Comparison of ENCODE assay signal across 25 mouse cellular contexts in genomic region chr12:8827014-8827715, GRCm38 (mm10). TPM values are rescaled to one million over a fixed set of nuclear protein-coding genes. Genes with fewer than 3 reads are reported as not detected.
DNase-seq lines count a peak whose midpoint lies in the region; ATAC-seq and TF ChIP-seq lines count a peak whose summit lies in the region.
"Had no signal": no experiment of that assay in that cellular context is flagged by ENCODE, and none has a peak within 500 bp of the region (broad histone marks: within the 10 kb centered on the region; RNA-seq: fewer than 3 reads in every experiment).

No protein-coding gene starts in this region.

- no peaks in the 10 kb centered on the region for H3K27me3 ChIP-seq in forebrain, embryonic 11.5 days (ENCODE audit: control insufficient read depth, insufficient read depth, low read length)
- H3K27me3 ChIP-seq in forebrain, embryonic 10.5 days (ENCODE audit: poor library complexity, severe bottlenecking), result no peaks in the 10 kb centered on the region
- no peaks in the 10 kb centered on the region for H3K27me3 ChIP-seq in C2C12 (ENCODE audit: control insufficient read depth, insufficient read depth, insufficient read length)
- H3K27me3 ChIP-seq in kidney, adult 2 months (replicated peaks; ENCODE audit: control insufficient read depth, insufficient read depth, low read length), result no peaks in the 10 kb centered on the region
- H3K27me3 ChIP-seq: embryonic facial prominence, embryonic 12.5 days; forebrain, embryonic 15.5 days; Patski had no signal

- H3K4me1 ChIP-seq in forebrain, embryonic 11.5 days (replicated peaks; ENCODE audit: control insufficient read depth, insufficient read depth, low read length), result no peaks in the 10 kb centered on the region
- H3K4me1 ChIP-seq in forebrain, embryonic 10.5 days, result no peaks in the 10 kb centered on the region
- H3K4me1 ChIP-seq in kidney, adult 2 months (ENCODE audit: control insufficient read depth, insufficient read depth, low read length), result no peaks in the 10 kb centered on the region
- H3K4me1 ChIP-seq: embryonic facial prominence, embryonic 12.5 days; forebrain, embryonic 15.5 days; heart, embryonic 10.5 days; hindbrain, embryonic 10.5 days had no signal

- no peaks in the 10 kb centered on the region for H3K79me3 ChIP-seq in C2C12 (ENCODE audit: low read depth)

- no peak for TF ChIP-seq CTCF in C2C12 (IDR thresholded peaks at IDR 0.05; ENCODE audit: control insufficient read depth, insufficient read depth, insufficient read length)
- TF ChIP-seq CTCF in kidney, adult 2 months (conservative IDR thresholded peaks at IDR 0.05; ENCODE audit: insufficient read depth, insufficient read length, low read depth, low read length), result no peak

- no peak overlapping the region for H3K27ac ChIP-seq in forebrain, embryonic 11.5 days (ENCODE audit: low read depth, low read length)
- no peak overlapping the region for H3K27ac ChIP-seq in forebrain, embryonic 10.5 days
- no peak overlapping the region for H3K27ac ChIP-seq in kidney, adult 2 months (ENCODE audit: insufficient read depth, low read depth, low read length)
- H3K27ac ChIP-seq: embryonic facial prominence, embryonic 12.5 days; forebrain, embryonic 15.5 days; heart, embryonic 10.5 days; hindbrain, embryonic 10.5 days; hindbrain, embryonic 14.5 days had no signal

- TF ChIP-seq POLR2A in kidney, adult 2 months (IDR thresholded peaks at IDR 0.05; ENCODE audit: low read depth, low read length), result no peak

- intact Hi-C loops in heart, postnatal 36 days (cut with DNase I), result no loop called here

- WGBS in forebrain, embryonic 11.5 days, result 91% methylated on average over 9 of the region's 9 CpGs
- 88% methylated on average over 9 of the region's 9 CpGs for WGBS in forebrain, embryonic 10.5 days
- 91% methylated on average over 9 of the region's 9 CpGs for WGBS in kidney, adult 2 months

- no peaks in the 10 kb centered on the region for H3K36me3 ChIP-seq in forebrain, embryonic 11.5 days (ENCODE audit: control insufficient read depth, insufficient read depth, low read length)
- H3K36me3 ChIP-seq in forebrain, embryonic 10.5 days (replicated peaks), result no peaks in the 10 kb centered on the region
- no peaks in the 10 kb centered on the region for H3K36me3 ChIP-seq in C2C12 (ENCODE audit: control insufficient read depth, insufficient read depth)
- no peaks in the 10 kb centered on the region for H3K36me3 ChIP-seq in kidney, adult 2 months (ENCODE audit: control insufficient read depth, insufficient read depth, low read length)
- H3K36me3 ChIP-seq: embryonic facial prominence, embryonic 12.5 days; forebrain, embryonic 15.5 days; heart, embryonic 10.5 days; hindbrain, embryonic 10.5 days had no signal

- DNase-seq in forebrain, embryonic 11.5 days (ENCODE audit: low spot score), result peak; percentile 10
- DNase-seq in forebrain, embryonic 10.5 days (ENCODE audit: extremely low spot score, low spot score), result no peak
- DNase-seq in adrenal gland, postnatal 14 days, result peak; percentile 44
- no peak for DNase-seq in cerebellum, postnatal 36 days
- no peak for DNase-seq in heart, postnatal 36 days
- DNase-seq in kidney, adult 2 months, result no peak
- DNase-seq: B cell, adult 2 months; cerebellum, adult 2 months; cerebellum, postnatal 10 days; embryo, embryonic 11 days; gastrocnemius, postnatal 36 days; heart, adult 11 months; heart, postnatal 14 days; kidney, adult 8-10 months; kidney, postnatal 10 days had no signal

- ATAC-seq in forebrain, embryonic 11.5 days (replicated peaks; ENCODE audit: low FRiP score), result no peak
- ATAC-seq in erythroid progenitor cell, adult 5-6 weeks (replicated peaks; ENCODE audit: low FRiP score, poor library complexity, severe bottlenecking), result 0 out of 2 replicates have a peak, but pooled peaks have one; percentile 16
- ATAC-seq: activated CD4-positive, CD25-positive, alpha-beta regulatory T cell, adult 4 months; forebrain, embryonic 15.5 days; intestine, embryonic 16.5 days; Patski had no signal

- H3K9ac ChIP-seq in forebrain, embryonic 11.5 days (ENCODE audit: low read length), result no peak overlapping the region
- H3K9ac ChIP-seq: embryonic facial prominence, embryonic 12.5 days; forebrain, embryonic 15.5 days; hindbrain, embryonic 14.5 days had no signal

- no peak overlapping the region for H3ac ChIP-seq in C2C12 (ENCODE audit: control insufficient read depth, insufficient read length, low read depth)

- H3K4me2 ChIP-seq in forebrain, embryonic 11.5 days (ENCODE audit: low read depth, low read length, severe bottlenecking), result no peak overlapping the region
- H3K4me2 ChIP-seq: embryonic facial prominence, embryonic 12.5 days; forebrain, embryonic 15.5 days; hindbrain, embryonic 14.5 days had no signal

- no peaks in the 10 kb centered on the region for H3K9me3 ChIP-seq in forebrain, embryonic 11.5 days (ENCODE audit: control insufficient read depth, low read length)
- no peaks in the 10 kb centered on the region for H3K9me3 ChIP-seq in forebrain, embryonic 10.5 days
- H3K9me3 ChIP-seq: embryonic facial prominence, embryonic 12.5 days; forebrain, embryonic 15.5 days; heart, embryonic 10.5 days; hindbrain, embryonic 10.5 days had no signal

- no peaks in the 10 kb centered on the region for H3K79me2 ChIP-seq in C2C12 (ENCODE audit: control insufficient read depth, insufficient read depth)

- H3K4me3 ChIP-seq in forebrain, embryonic 11.5 days (ENCODE audit: low read depth, low read length), result no peak overlapping the region
- H3K4me3 ChIP-seq in forebrain, embryonic 10.5 days, result no peak overlapping the region
- no peak overlapping the region for H3K4me3 ChIP-seq in C2C12 (ENCODE audit: insufficient read depth, poor library complexity, severe bottlenecking)
- H3K4me3 ChIP-seq in kidney, adult 2 months (ENCODE audit: insufficient read depth, low read depth, low read length), result no peak overlapping the region
- H3K4me3 ChIP-seq: embryonic facial prominence, embryonic 12.5 days; forebrain, embryonic 15.5 days; heart, embryonic 10.5 days; hindbrain, embryonic 10.5 days had no signal

TF ChIP-seq in C2C12, 6 proteins besides CTCF, POLR2A, EP300 and RAD21:
- no peak for TF ChIP-seq MYOD1 (IDR thresholded peaks at IDR 0.05; ENCODE audit: control insufficient read depth, insufficient read length, low read depth)
- TF ChIP-seq MAX (IDR thresholded peaks at IDR 0.05), result peak; percentile 67

RNA-seq across cellular contexts. Expression of gene Sdc1, which starts 56.0 kb away (rescaled TPM):
- 86.8 and 90.0 TPM in 2 replicates for polyA plus RNA-seq in forebrain, embryonic 11.5 days (2014; fragmentation: Nextera tagmentation; extraction: Ambion mirVana)
- polyA plus RNA-seq in forebrain, embryonic 10.5 days (2016; fragmentation: Nextera tagmentation; extraction: Ambion mirVana), result 133 and 140 TPM in 2 replicates
- 112 TPM for polyA plus RNA-seq in C2C12 (2012; fragmentation: generic; extraction: Trizol)
- 14.9 and 29.0 TPM in 2 replicates for total RNA-seq in adrenal gland, postnatal 14 days (2021)
- not detected in 2 replicates for total RNA-seq in erythroid progenitor cell, adult 5-6 weeks (2015; ENCODE audit: low replicate concordance)
- 1.8 TPM in 1 of 2 replicates, not detected in the other for total RNA-seq in erythroid progenitor cell, adult 5-6 weeks (2017; ENCODE audit: low replicate concordance)
- total RNA-seq in heart, postnatal 36 days (2021), result 1 to 10 TPM; 5.2 to 6.9 TPM
- polyA plus RNA-seq in kidney, adult 2 months (2012; rRNA removed), result 13.3 and 18.5 TPM in 2 replicates

Comparison
In these comparisons a context has a peak if more than half of its experiments do, and no peak if none do; other contexts are left out.
1. DNase-seq: peak in forebrain, embryonic 11.5 days (single experiment) and adrenal gland, postnatal 14 days (single experiment); none in forebrain, embryonic 10.5 days (single experiment), cerebellum, postnatal 36 days (0 of 2), heart, postnatal 36 days (0 of 2) and kidney, adult 2 months (single experiment).